Mouse (Mus musculus) kidney, embryonic 14.5 days (tissue): ENCODE data around the gene Inhbc. TPM values are rescaled to one million over a fixed set of nuclear protein-coding genes. Genes with fewer than 3 reads are reported as not detected.
A peak's percentile ranks its signal among the peaks of the same experiment; 100 is the strongest.

Source experiments
- ATAC-seq: fragments of 200-750 bp; cut with Nextera tagmentation; 2 replicates; pipeline ENCODE4 v1.8.0; 2017; ENCODE audit warnings: moderate number of reproducible peaks, mild to moderate bottlenecking, moderate TSS enrichment, moderate library complexity; ENCODE audit not compliant: low FRiP score, low TSS enrichment
- H3K27ac ChIP-seq: fragments of 300-500 bp; sonication (generic); 2 replicates; pipeline ENCODE4 v1.5.1; 2014; ENCODE audit warnings: low read depth, mild to moderate bottlenecking, low read length, moderate library complexity, mixed read lengths
- H3K27me3 ChIP-seq: fragments of 300-500 bp; sonication (generic); 2 replicates; pipeline ENCODE4 v1.6.1; 2014; ENCODE audit warnings: mild to moderate bottlenecking, low read length; ENCODE audit not compliant: control insufficient read depth, insufficient read depth
- H3K36me3 ChIP-seq: fragments of 300-500 bp; sonication (generic); 2 replicates; pipeline ENCODE4 v1.6.1; 2014; ENCODE audit warnings: low read length, mixed read lengths; ENCODE audit not compliant: control insufficient read depth, insufficient read depth
- H3K4me1 ChIP-seq: fragments of 300-500 bp; sonication (generic); 2 replicates; pipeline ENCODE4 v1.6.1; 2014; ENCODE audit warnings: low read length, mixed read lengths; ENCODE audit not compliant: control insufficient read depth, insufficient read depth
- H3K4me2 ChIP-seq: fragments of 300-500 bp; sonication (generic); replicated peaks from 2 replicates; pipeline ENCODE4 v1.6.1; 2014; ENCODE audit warnings: low read depth, mild to moderate bottlenecking, low read length
- H3K4me3 ChIP-seq: fragments of 300-500 bp; sonication (generic); 2 replicates; pipeline ENCODE4 v1.5.1; 2014; ENCODE audit warnings: mild to moderate bottlenecking, low read length
- H3K9ac ChIP-seq: fragments of 300-500 bp; sonication (generic); 2 replicates; pipeline ENCODE4 v1.6.1; 2014; ENCODE audit warnings: low read depth, mild to moderate bottlenecking, low read length, moderate library complexity
- H3K9me3 ChIP-seq: fragments of 300-500 bp; sonication (generic); 2 replicates; pipeline ENCODE4 v1.6.1; 2016; ENCODE audit warnings: low read length; ENCODE audit not compliant: control insufficient read depth
- WGBS: fragments of 180-500 bp; shearing (Covaris S2); extraction: QIAGEN DNeasy Blood & Tissue Kit; methylation state at CpG from one replicate; pipeline ENCODE4 v1.1.7; 2014; 5-methylcytosine and 5-hydroxymethylcytosine counted together
- polyA plus RNA-seq: library from polyadenylated mRNA; unstranded; fragments of >200 nt; fragmentation: Nextera tagmentation; extraction: Ambion mirVana; gene quantifications from 2 replicates; pipeline ENCODE4 v1.2.1, GENCODE M21; 2014

Gene Inhbc
- polyA plus RNA-seq: 0.10 and 0.22 TPM in 2 replicates

DNA sequence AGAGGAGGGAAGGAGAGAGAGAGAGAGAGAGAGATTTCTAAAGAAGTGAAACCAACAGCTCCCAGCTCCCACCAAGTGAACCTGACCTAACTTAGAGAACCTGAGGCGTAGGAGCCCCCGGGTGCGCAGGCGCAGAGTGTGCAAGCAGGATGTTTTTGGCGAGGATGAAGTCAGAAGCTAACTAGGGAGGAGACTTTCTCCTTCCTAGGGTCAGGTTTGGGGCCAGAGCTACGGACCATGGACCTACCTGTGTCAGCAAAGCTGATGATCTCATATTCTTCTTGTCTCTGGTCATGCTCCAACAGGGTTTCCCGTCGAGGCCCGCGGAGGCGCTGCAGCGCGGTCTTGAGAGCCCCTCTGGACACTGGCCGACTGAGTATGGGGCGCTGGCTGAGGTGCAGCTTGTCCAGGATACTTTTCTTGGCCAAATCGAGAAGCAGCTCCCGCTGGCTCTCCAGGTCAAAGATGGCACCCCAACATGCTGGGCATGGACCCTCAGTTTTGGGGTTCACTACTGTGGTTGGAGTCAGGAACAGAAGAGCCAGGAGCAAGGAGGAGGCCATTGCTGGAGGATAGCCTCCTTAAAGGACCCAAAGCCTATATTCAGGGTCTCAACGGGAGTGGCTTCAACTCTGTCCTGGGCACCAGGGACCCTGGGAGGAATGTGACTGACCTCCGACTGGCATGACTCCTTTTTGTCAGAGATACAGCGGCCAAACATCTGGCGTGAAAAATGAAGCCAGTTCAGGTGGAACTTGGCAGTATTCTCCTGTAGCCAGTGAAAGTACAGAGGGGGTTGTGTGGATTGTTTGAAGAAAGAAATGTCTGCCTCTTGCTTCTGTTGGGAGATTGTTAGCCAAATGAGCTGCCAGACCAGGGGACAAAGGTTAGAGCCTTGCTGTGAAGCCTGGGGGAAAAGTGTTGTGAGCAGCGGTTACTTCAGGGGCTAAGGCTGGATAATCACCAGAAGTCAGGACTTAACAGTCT is at the start of gene Inhbc:
Gene Inhbc, minus strand, starts transcription at position 598 of the 987 bp plus-strand sequence.
- Histone ChIP-seq H3K9me3 (no peaks in the 10 kb centered on the region), H3K9ac (no peak within 1 kb of the TSS), H3K27me3 (no peaks in the 10 kb centered on the region), H3K36me3 (no peaks in the 10 kb centered on the region), H3K27ac (no peak within 1 kb of the TSS), H3K4me1 (peaks cover 8% of the 10 kb centered on the region), H3K4me2 (no peak within 1 kb of the TSS), H3K4me3 (no peak within 1 kb of the TSS)
- WGBS: 83% methylated on average over 22 of the region's 22 CpGs
- ATAC-seq: no peak

DNA sequence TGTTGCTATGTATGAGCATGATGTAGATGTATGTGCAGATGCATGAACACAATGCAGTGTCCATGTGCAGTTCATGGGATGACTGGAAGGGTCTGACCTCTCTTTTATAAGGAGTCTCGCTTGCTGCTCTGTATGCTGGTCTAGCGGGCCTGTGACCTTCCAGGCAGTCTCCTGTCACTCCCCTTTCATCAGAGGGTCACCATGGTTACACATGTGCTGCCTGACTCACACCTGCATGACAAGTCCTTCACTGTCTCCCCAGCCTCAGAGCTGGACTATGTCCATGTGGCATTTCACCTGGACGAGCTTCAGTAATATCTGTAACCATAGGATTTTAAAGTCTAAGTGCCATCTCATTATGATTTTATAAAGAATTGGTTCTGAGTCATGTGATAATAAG is 43.9 kb upstream of the Inhbc start:
- no peak overlapping the region for H3K4me3 ChIP-seq
- no peak overlapping the region for H3K4me2 ChIP-seq
- H3K4me1 ChIP-seq: peaks cover 5% of the 10 kb centered on the region; the same call in 1 of the 2 replicates
- ATAC-seq: no peak
- H3K36me3 ChIP-seq: peaks cover 2% of the 10 kb centered on the region; the same call in 1 of the 2 replicates
- H3K27me3 ChIP-seq: no peaks in the 10 kb centered on the region
- no peaks in the 10 kb centered on the region for H3K9me3 ChIP-seq
- H3K9ac ChIP-seq: no peak overlapping the region
- WGBS: 77% methylated on average over 3 of the region's 3 CpGs
- no peak overlapping the region for H3K27ac ChIP-seq

DNA sequence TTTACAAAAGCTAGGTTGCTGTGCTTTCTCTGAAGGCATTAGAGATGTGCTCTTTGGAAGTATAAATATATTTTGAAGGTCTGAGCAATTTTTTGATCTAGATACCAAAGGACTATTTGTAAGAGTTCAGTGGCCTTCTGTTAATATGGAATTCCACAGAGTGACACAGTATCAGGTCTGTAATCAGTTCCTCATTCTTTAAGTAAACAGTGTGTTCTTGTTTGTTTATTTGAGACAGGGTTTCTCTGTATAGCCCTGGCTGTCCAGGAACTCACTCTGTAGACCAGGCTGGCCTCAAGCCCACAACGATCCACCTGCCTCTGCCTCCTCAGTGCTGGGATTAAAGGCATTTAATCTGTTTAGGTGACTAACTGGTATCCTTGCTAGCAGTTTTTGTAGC is 43.4 kb upstream of the Inhbc start:
- 88% methylated on average over 1 of the region's 1 CpGs for WGBS
- no peak for ATAC-seq
- peaks cover 5% of the 10 kb centered on the region; the same call in 1 of the 2 replicates for H3K4me1 ChIP-seq
- no peak overlapping the region for H3K27ac ChIP-seq
- H3K4me3 ChIP-seq: no peak overlapping the region
- no peaks in the 10 kb centered on the region for H3K9me3 ChIP-seq
- no peak overlapping the region for H3K4me2 ChIP-seq
- H3K36me3 ChIP-seq: peaks cover 4% of the 10 kb centered on the region; the same call in 1 of the 2 replicates
- H3K9ac ChIP-seq: no peak overlapping the region
- no peaks in the 10 kb centered on the region for H3K27me3 ChIP-seq

DNA sequence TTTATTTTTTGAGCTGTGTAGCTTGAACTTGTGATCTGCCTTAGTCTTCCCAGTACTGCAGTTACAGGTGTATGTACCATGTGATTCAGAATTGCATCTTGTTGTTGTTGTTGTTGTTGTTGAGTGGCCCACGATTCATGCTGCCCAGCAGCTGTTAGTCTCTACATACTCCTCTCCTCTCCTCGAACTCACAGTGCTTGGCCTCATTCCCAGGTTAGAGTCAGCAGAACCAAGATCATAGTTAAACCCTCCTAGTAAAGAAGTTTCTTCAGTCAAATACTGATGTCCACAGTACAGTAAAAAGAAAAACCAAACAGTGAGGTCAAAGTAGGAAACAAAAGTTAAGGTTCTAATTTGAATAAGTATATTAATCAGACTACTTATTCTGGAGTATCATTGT is 42.5 kb upstream of the Inhbc start:
- Histone ChIP-seq H3K4me3 (no peak overlapping the region), H3K9me3 (no peaks in the 10 kb centered on the region), H3K36me3 (peaks cover 9% of the 10 kb centered on the region; the same call in 1 of the 2 replicates), H3K27ac (no peak overlapping the region), H3K4me1 (peaks cover 5% of the 10 kb centered on the region; the same call in 1 of the 2 replicates), H3K4me2 (no peak overlapping the region), H3K9ac (no peak overlapping the region), H3K27me3 (no peaks in the 10 kb centered on the region)
- no peak for ATAC-seq
- WGBS: 69% methylated on average over 2 of the region's 2 CpGs

DNA sequence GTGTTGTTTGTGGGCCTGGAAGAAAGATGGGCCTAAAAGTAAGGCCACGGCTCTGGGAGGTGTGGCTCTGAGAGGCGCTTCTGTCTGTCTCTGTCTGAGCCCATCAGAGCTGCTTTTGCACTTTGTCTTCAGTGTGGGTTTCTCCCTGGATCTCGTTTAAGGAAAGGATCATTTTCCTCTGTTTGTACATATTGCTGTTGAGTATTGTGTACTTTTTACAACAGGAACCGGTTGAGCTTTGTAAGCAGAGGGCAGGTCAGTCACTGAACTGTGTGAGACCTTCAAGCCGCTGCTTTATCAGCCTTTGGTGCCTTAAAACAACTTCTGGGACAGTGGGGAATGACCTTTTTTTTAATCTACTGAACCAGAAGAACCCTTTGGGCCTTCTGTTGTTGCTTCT is 41.9 kb upstream of the Inhbc start:
- WGBS: 28% methylated on average over 5 of the region's 5 CpGs
- no peaks in the 10 kb centered on the region for H3K9me3 ChIP-seq
- H3K4me1 ChIP-seq: peaks cover 5% of the 10 kb centered on the region; the same call in 1 of the 2 replicates
- H3K9ac ChIP-seq: no peak overlapping the region
- ATAC-seq: no peak
- no peak overlapping the region for H3K4me3 ChIP-seq
- peaks cover 9% of the 10 kb centered on the region; the same call in 1 of the 2 replicates for H3K36me3 ChIP-seq
- no peaks in the 10 kb centered on the region for H3K27me3 ChIP-seq
- no peak overlapping the region; the same call in 1 of the 2 replicates for H3K27ac ChIP-seq
- H3K4me2 ChIP-seq: no peak overlapping the region

DNA sequence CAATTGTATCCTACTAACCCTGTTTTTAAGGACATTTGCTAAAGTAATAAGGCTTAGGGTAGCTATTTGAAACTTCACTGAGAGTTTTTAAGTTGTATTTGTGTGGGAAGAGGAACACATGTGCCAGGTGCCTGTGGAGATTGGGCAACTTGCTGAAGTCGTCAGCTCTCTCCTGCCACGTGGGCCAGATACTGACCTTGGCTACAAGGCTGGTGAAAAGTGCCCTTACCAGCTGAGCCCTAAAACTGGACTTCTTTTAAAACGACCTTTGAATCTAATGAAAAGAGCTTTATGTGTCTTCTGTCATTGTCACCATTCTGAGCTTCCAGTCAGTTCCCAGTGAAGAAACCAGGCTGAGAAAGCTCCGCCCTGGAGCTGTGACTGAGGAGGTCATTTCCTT is 37.2 kb upstream of the Inhbc start:
- H3K4me3 ChIP-seq: no peak overlapping the region
- 56% methylated on average over 4 of the region's 4 CpGs for WGBS
- peaks cover 5% of the 10 kb centered on the region; the same call in 1 of the 2 replicates for H3K4me1 ChIP-seq
- no peaks in the 10 kb centered on the region for H3K27me3 ChIP-seq
- H3K9ac ChIP-seq: no peak overlapping the region
- H3K27ac ChIP-seq: no peak overlapping the region
- peaks cover 13% of the 10 kb centered on the region; the same call in 1 of the 2 replicates for H3K36me3 ChIP-seq
- no peak for ATAC-seq
- H3K4me2 ChIP-seq: no peak overlapping the region
- H3K9me3 ChIP-seq: no peaks in the 10 kb centered on the region

DNA sequence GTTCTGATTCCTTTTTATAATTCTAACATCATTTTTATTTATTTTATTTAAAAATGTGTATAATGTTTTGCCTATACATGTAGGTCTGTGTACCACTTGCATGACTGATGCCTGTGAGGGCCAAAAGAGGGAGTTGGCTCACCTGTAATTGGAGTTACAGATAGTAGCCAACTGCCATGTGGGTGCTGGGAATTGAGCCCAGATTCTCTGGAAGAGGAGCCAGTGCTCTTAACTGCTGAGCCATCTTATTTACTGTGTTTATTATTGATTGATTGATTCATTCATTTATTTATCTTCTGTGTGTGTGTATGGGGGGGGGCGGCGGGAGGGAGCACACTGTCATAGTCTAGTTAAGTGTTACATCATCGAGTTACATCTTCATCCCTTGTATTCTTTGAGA is 34.5 kb upstream of the Inhbc start:
- H3K36me3 ChIP-seq: peaks cover 36% of the 10 kb centered on the region
- H3K27me3 ChIP-seq: no peaks in the 10 kb centered on the region
- H3K4me1 ChIP-seq: no peaks in the 10 kb centered on the region
- WGBS: 88% methylated on average over 3 of the region's 3 CpGs
- ATAC-seq: no peak
- H3K9ac ChIP-seq: no peak overlapping the region
- H3K4me2 ChIP-seq: no peak overlapping the region
- no peak overlapping the region for H3K27ac ChIP-seq
- no peak overlapping the region for H3K4me3 ChIP-seq
- no peaks in the 10 kb centered on the region for H3K9me3 ChIP-seq

DNA sequence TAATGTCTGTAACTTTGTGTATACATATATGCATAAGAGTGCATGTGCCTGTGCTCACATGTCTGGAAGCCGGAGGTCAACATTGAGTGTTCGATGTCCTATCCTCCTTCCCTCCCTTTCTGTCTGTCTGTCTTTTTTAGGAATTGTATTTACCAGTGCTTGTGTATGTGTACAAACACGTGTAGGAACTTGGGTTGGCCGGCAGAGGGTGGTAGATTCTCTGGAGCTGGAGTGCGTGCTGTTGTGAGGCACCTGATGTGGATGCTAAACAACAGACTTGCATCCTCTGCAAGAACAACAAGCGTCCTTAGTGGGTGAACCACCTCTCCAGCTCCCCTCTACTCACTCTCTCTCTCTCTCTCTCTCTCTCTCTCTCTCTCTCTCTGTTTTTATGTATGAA is 21.5 kb upstream of the Inhbc start:
- no peaks in the 10 kb centered on the region for H3K4me1 ChIP-seq
- H3K4me3 ChIP-seq: no peak overlapping the region
- no peaks in the 10 kb centered on the region for H3K9me3 ChIP-seq
- no peak overlapping the region for H3K4me2 ChIP-seq
- no peak overlapping the region for H3K27ac ChIP-seq
- H3K36me3 ChIP-seq: peaks cover 20% of the 10 kb centered on the region
- no peak overlapping the region for H3K9ac ChIP-seq
- WGBS: 89% methylated on average over 6 of the region's 6 CpGs
- H3K27me3 ChIP-seq: no peaks in the 10 kb centered on the region
- ATAC-seq: no peak

DNA sequence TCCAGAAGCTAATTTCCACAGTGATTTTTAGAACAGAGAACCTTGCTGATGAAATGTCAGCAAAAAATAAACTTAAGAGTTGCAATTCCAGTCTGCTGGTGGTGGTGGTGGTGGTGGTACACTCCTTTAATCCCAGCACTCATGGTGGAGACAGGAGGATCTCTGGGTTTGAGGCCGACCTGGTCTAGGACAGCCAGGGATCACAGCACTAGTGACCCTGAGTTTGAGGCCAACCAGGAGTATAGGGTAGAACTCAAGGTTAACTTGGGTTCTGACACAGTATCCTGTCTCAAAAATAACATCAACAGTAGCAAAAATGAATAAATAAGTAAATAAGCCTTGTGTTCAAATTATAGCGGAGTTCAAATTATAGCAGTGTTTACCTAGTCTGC is 11.5 kb upstream of the Inhbc start:
- Histone ChIP-seq H3K4me3 (peak overlapping the region; percentile 70), H3K4me2 (peak overlapping the region; percentile 79), H3K36me3 (no peaks in the 10 kb centered on the region), H3K27me3 (no peaks in the 10 kb centered on the region), H3K9ac (peak overlapping the region; percentile 84; the same call in 1 of the 2 replicates), H3K27ac (peak overlapping the region; percentile 94), H3K9me3 (no peaks in the 10 kb centered on the region), H3K4me1 (peaks cover 7% of the 10 kb centered on the region; the same call in 1 of the 2 replicates)
- WGBS: 50% methylated on average over 2 of the region's 2 CpGs
- ATAC-seq: no peak
